Mouse (Mus musculus) limb, embryonic 12.5 days (tissue): ENCODE data around the gene Bcl2l14. TPM values are rescaled to one million over a fixed set of nuclear protein-coding genes. Genes with fewer than 3 reads are reported as not detected.

Experiments
- polyA plus RNA-seq: library from polyadenylated mRNA; unstranded; fragments of >200 nt; fragmentation: Nextera tagmentation; extraction: Ambion mirVana; gene quantifications from 2 replicates; pipeline ENCODE4 v1.2.1, GENCODE M21; 2016

Gene Bcl2l14
- polyA plus RNA-seq, 1 experiment from 2014 or later = 0.69 TPM

Other genes starting within 250 kb of the Bcl2l14 start
- gene Lrp6, start 170.6 kb downstream of the Bcl2l14 start, polyA plus RNA-seq = 40.8 and 41.7 TPM in 2 replicates
- gene Mansc1, start 236.2 kb downstream of the Bcl2l14 start, polyA plus RNA-seq = 0.69 and 1.1 TPM in 2 replicates
- 19.5 and 22.4 TPM in 2 replicates for gene Borcs5, start 243.2 kb downstream of the Bcl2l14 start, polyA plus RNA-seq